Mouse (Mus musculus) kidney, postnatal 14 days (tissue): ENCODE measurements around the gene Lrrc4c.

Experiments
- DNase-seq: peaks from one replicate; pipeline ENCODE4 v3.0.0; 2022; ENCODE audit warnings: mixed read lengths

Gene Lrrc4c

GRCm38 (mm10) chr2:96547171-96547570, 229.2 kb downstream of the Lrrc4c start:
- no peak for DNase-seq

DNA sequence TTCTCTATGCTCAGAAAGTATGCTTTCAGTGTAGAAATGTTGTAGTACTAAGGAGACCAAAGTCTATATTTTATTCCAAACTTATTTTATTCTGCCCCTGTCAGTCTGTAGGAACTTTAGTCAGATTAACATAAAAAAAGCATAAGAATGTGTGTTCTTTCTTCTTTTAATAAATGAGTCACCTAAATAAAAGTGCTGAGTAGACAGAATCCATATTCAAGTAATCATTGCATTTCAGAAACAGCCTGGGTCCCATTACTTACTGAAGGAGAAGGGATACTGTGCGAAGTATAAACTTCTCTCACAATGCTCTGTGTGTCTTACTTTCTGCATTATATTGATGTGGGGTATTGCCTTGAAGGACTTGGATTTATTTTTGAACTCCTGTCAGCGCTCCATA, 255.8 kb downstream of the Lrrc4c start:
- DNase-seq = no peak

DNA sequence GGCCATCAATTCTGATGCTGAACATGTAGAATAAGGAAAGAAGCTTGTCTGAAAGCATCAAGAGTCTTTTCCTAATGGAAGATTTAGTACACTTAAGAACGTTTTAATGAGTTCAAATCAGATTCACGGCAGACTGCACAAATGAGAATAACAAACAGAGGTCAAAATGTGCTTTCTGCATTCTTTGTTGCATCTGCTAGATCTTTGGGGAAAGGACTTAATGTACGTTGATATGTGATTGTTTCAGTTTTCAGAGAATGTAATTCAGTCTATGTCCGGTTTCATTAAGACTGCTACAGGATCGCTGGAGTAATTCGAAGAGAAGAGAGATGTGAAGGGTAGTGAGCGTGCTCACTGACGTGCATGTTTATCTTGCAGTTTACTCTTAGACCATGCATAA, 259.7 kb downstream of the Lrrc4c start:
- no peak for DNase-seq

DNA sequence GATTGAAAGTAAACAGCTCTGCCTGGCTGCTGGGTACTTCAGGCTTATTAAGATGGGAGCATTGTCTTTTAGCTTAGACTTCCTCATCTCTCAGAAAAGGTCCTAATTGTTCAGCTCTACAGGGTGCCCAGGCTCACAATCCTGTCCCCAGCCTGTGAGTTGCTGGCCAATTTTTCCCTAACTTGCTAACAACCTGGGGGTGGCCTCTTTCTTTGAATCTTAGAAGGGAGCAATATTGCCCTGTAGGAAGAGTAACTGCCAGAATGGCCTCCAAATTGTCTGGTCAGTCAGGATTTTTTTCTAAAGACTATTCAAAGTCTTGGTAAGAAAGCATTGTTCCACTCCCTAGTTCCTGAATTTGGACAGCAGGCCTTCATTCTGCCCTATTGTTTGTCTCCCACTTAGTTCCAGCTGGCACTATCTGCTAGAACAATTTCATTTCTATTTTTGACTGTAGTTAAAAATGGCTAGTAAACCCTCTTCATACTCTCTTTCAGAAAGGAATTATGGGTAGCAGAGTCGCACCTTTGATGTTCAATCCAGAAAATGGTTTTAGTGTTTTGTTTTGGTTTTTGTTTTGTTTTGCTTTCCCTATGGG, 262.3 kb downstream of the Lrrc4c start:
- DNase-seq = no peak

GRCm38 (mm10) chr2:96585665-96586064, 267.7 kb downstream of the Lrrc4c start:
- peak; percentile 34 for DNase-seq

DNA sequence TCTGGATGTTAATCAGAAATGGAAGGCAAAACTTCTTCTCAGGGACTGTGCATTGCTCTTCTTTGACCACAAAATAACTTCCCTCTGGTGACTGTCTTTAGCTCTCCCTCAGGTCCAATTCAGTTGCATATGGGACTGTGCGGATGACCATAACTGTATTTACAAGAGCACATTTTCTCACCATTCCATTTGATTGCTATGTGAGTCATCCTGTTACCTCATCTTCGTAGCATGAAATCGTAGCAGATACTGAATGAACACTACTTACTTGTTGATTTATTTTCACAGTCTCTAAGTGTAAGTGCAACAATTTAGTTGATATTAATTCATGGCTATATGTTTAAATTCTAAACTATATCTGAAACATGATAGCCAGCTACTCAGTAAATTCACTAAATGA, 286.8 kb downstream of the Lrrc4c start:
- no peak for DNase-seq

- DNase-seq = no peak
Measured at GRCm38 (mm10) chr2:96614121-96614520, 296.2 kb downstream of the Lrrc4c start.

DNA sequence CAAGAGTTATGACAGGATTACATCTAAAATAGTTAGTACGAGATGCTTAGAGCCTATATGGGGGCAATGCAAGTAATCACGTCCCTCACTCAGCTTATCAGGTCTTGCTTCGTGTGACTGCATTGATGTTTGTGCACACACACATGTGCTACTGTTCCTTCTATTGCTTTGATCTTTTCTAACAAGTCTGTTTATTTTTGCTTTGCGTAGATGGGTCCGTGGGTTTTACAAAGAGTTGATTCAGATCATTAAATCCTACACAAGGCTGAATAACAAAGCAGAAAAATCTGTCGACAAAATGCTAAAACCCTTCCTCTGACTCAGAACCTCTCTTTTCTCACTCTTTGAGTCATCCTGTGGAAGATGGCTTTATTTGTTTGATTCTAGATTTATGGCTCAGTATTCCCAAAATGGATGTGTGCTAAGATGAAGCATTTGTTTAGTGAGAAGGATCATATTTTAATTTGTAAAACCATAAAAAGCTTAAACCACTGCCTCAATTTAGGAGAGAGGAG, 300.8 kb downstream of the Lrrc4c start:
- DNase-seq = no peak

DNA sequence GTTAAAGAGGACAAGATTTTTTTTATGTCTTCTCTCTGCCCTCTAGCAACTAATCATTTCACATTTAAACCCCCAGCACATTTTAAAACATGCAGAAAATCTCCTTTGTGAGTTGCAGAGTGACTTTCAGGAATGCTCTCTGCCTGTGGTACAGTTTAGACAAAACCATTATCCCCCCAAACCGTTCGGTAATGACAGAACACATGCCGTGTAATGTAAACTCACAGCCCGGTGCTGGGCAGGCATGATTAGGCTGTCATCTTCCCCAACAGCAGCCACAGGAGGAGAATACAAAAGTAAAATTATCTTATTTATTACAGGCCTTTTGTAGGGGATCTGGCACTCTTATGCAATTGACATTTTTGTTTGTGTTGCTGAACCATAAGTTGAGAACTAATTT, 349.1 kb downstream of the Lrrc4c start:
- no peak for DNase-seq

DNA sequence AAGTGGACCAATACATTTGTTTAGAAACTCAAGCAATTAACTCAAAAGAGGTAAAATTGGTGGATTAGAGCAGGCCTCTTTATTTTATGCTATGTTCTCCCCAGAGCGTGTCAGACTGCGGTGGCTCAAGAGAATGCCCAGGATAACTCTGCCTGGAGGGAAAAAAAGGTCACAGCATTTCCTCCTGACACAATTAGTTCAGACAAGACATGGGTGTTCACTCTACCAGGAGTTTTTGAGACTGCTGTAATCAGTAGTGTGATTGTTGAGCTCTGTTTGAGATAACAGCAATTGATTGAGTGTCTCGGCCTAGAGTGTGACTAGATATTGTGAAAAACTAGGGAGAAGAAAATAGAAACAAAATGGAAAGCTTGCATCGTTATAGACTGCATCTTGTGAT, 363.8 kb downstream of the Lrrc4c start:
- DNase-seq = no peak

GRCm38 (mm10) chr2:96685328-96685727, 367.4 kb downstream of the Lrrc4c start:
- DNase-seq = no peak

DNA sequence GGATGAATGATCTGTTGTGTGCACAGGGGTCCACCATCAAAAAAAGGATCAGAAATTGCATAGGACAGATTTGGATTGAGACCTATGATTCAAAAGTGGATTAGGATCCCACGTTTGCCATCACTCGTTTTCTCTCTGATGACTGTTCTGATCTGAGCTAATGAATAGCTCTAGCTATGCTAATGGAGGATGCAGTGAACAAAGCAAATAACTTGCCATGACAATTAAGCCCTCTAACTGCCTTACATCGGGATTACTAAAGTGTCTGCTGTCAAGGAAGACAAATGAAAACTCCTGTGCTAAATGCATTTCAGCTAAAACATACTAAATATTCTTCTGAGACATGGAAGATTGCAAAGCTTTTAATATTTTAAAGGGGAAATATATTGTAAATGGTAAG, 387.0 kb downstream of the Lrrc4c start:
- DNase-seq = no peak

DNA sequence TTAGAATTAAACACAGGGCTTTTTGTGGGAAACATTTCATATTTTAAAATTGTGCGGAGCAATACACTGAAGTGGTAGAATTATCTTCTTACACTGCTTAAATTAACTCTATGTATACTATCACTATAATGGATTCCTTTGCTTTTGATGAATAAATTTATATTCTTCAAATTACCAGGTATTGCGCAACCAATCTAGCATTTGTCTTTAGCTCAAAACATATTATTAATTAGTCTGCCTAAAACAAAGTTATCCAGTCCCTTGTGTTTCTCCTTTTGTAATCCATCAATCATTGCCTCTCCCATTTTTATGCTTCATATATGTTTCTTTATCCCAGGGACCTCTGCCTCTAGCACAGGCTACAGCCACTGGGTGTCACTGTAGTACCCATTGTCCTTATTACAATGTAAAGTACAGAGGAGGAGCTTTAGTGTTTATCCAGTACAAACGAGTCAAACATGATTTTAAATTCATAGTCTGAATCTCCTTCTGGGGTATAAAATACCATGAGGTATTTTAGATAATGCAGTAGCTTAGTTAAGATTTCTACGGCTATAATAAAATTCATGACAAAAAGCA, 389.9 kb downstream of the Lrrc4c start:
- no peak for DNase-seq

DNA sequence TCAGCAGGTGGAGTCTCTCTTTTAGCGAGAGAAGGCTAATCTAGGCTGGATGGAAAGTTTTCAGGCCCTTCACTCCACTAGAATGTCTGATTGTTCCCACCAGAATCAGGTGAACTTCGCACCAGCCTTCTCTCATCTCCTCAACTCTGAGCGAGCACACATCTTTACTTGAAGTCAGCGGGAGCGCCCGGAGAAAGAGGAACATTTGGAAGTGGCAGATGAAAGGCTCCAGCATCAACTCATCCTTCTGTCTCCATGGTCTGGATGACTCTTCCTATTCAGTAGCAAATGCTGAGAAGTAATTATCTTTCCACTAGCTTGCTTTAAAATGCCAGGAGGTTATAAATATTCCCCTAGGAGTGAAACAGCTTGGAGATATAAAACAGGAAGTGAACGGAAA, 396.6 kb downstream of the Lrrc4c start:
- DNase-seq = no peak

- no peak for DNase-seq
Measured at GRCm38 (mm10) chr2:96717353-96717752, 399.4 kb downstream of the Lrrc4c start.

GRCm38 (mm10) chr2:96723395-96723794, 405.4 kb downstream of the Lrrc4c start:
- DNase-seq = no peak

DNA sequence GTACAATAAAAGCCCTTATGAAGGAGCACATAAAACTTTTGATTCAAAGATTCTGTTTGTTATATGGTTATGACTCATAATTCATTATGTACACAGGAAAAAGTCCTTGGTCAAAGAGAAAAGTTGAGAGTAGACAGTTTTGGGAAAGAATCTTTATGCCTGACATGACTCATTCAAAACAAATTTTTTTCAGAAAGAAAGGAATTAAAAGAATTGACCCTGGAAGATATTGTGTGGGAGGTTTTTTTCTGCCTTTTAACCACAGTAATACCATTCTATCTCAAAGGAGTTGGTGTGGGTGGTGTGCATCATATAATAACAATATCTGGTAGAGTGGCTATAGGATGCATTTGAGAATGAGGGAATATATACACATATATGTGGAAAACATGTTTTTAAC, 418.1 kb downstream of the Lrrc4c start:
- DNase-seq = no peak

DNA sequence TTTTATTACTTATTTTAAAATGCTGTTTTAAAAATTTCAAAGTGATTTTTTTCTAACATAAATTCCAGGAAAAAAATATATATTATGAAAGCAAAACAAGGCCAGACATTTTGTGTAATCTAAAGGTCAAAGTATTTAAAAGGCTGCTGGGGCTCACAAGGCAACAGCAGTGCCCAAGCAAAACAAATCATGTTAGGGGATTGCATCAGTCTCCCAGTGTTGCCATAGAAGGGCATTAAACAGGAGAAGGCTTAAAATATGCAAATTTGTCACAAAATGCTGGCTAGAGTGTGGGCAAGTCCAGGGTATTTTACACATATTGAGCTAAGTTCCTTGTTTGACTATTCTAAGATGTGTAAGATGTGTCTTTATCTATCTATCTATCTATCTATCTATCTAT, 437.1 kb downstream of the Lrrc4c start:
- DNase-seq = no peak

GRCm38 (mm10) chr2:96757701-96758100, 439.7 kb downstream of the Lrrc4c start:
- no peak for DNase-seq

- DNase-seq = no peak
Measured at GRCm38 (mm10) chr2:96763538-96763937, 445.6 kb downstream of the Lrrc4c start.

DNA sequence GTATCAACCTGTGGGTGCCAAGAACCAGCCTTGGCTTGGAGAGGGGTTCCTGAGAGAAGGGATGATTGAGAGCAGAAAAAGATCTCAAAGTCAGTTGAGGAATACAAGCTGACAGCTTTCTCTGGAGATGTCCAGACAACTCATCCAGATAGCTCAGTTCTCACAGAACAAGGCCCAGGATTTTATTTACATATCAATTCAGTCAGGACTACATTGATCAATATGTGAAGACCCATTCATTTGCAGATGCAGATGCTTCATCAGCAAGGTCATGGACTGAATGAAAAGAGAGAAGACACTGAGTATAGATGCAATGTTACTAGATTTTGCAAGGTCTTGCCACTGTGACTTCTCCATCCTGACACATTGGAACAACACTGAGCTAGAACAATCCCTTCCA, 457.4 kb downstream of the Lrrc4c start:
- DNase-seq = no peak

DNA sequence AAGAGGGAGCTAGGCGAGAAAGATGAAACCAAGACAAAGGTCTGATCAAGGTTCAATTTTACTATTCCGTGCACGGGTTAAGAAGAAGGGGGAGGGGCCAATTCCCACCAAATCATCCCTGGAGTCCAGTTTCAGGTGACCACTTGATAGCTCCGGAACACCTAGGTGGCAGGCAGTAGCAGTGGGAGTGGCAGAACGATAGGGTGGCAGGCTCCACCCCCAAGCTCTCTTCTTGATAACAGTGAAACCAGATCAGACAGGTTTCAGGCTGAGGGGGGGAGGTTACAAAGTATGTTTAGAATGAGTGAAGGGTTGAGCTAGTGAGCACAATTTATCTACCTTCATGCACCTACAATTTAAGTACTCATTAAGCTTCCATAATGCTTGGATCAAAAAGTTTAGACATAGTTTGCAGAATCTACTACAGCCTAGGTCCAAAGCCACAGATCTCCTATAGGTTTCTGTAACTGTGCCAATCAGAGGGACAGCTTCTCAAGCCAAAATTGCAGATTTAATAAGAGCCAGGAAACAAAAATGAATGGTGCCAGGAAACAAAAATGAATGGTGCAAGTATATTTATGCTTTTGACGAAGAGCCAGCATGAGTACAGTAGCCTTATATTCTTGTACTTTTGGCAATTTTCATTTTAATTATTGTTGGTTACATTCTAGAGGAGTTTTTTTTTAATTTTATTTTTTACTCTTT, 478.9 kb downstream of the Lrrc4c start:
- DNase-seq = no peak

GRCm38 (mm10) chr2:96850839-96851396, 532.9 kb downstream of the Lrrc4c start:
- no peak for DNase-seq

DNA sequence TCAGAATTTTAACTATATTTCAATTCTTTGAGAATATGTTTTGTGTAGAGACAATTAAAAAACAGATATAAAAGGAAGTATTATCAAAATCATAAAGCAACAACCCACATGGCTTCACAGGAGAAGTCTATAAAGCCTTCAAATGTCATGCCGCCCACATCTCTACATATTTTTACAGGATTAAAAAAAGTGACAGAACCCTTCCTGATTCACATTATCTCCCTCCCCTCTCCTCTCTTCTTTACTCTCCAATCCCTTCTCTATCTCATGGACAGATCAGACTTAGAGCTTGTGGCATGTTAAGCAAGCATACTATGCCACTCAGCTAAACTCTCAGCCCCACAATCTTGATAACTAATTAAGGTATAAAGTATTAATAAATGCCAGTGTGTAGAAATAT, 535.8 kb downstream of the Lrrc4c start:
- DNase-seq = no peak
